Comparison of ENCODE assay signal across 11 mouse cellular contexts in genomic region chr4:57847676-57848075, GRCm38 (mm10).
A peak's percentile ranks its signal among the peaks of the same experiment; 100 is the strongest.
DNase-seq lines count a peak whose midpoint lies in the region; ATAC-seq and TF ChIP-seq lines count a peak whose summit lies in the region.
"Had no signal": no experiment of that assay in that cellular context is flagged by ENCODE, and none has a peak within 500 bp of the region (broad histone marks: within the 10 kb centered on the region; RNA-seq: fewer than 3 reads in every experiment).

No protein-coding gene starts in this region.

- no peaks in the 10 kb centered on the region for H3K9me3 ChIP-seq in heart, embryonic 13.5 days
- H3K9me3 ChIP-seq in neural tube, embryonic 11.5 days (ENCODE audit: control insufficient read depth, low read length) = no peaks in the 10 kb centered on the region
- no peaks in the 10 kb centered on the region for H3K9me3 ChIP-seq in limb, embryonic 14.5 days (ENCODE audit: control insufficient read depth, low read length)
- H3K9me3 ChIP-seq in stomach, postnatal 0 days (ENCODE audit: control insufficient read depth, low read length) = no peaks in the 10 kb centered on the region

- H3K9ac ChIP-seq in heart, embryonic 13.5 days = peak overlapping the region; percentile 91
- H3K9ac ChIP-seq in neural tube, embryonic 11.5 days (ENCODE audit: low read length) = peak overlapping the region; percentile 31; the same call in 1 of the 2 replicates
- H3K9ac ChIP-seq in limb, embryonic 14.5 days (ENCODE audit: low read depth, low read length, severe bottlenecking) = 0 out of 2 replicates have a peak overlapping the region, but pooled peaks have one; percentile 0
- no peak overlapping the region; the same call in 1 of the 2 replicates for H3K9ac ChIP-seq in stomach, postnatal 0 days (ENCODE audit: low read length)

- no peaks in the 10 kb centered on the region for H3K27me3 ChIP-seq in heart, embryonic 13.5 days (replicated peaks)
- no peaks in the 10 kb centered on the region for H3K27me3 ChIP-seq in neural tube, embryonic 11.5 days (ENCODE audit: control insufficient read depth, insufficient read depth, low read length)
- no peaks in the 10 kb centered on the region for H3K27me3 ChIP-seq in limb, embryonic 14.5 days (ENCODE audit: control insufficient read depth, insufficient read depth, low read length)
- H3K27me3 ChIP-seq in stomach, postnatal 0 days (ENCODE audit: control insufficient read depth, insufficient read depth, low read length) = no peaks in the 10 kb centered on the region
- H3K27me3 ChIP-seq: CH12.LX had no signal

- peak overlapping the region; percentile 95 for H3K27ac ChIP-seq in heart, embryonic 13.5 days (replicated peaks)
- peak overlapping the region; percentile 88 for H3K27ac ChIP-seq in neural tube, embryonic 11.5 days (ENCODE audit: low read depth, low read length)
- H3K27ac ChIP-seq in limb, embryonic 14.5 days (replicated peaks; ENCODE audit: low read depth, low read length) = peak overlapping the region; percentile 88
- peak overlapping the region; percentile 91; the same call in 1 of the 2 replicates for H3K27ac ChIP-seq in stomach, postnatal 0 days (replicated peaks)

- 71% methylated on average over 3 of the region's 3 CpGs for WGBS in heart, embryonic 13.5 days
- WGBS in neural tube, embryonic 11.5 days = 88% methylated on average over 3 of the region's 3 CpGs
- WGBS in limb, embryonic 14.5 days = 87% methylated on average over 3 of the region's 3 CpGs
- 80% methylated on average over 3 of the region's 3 CpGs for WGBS in stomach, postnatal 0 days

- no peak for ATAC-seq in heart, embryonic 13.5 days (ENCODE audit: extremely low read depth, insufficient number of reproducible peaks, low FRiP score, low TSS enrichment)
- ATAC-seq in neural tube, embryonic 11.5 days (ENCODE audit: insufficient read depth, low FRiP score, low TSS enrichment) = no peak
- no peak for ATAC-seq in limb, embryonic 14.5 days (ENCODE audit: low FRiP score, low read depth)
- no peak for ATAC-seq in stomach, postnatal 0 days (ENCODE audit: low FRiP score, low TSS enrichment)

- peaks cover 29% of the 10 kb centered on the region for H3K36me3 ChIP-seq in heart, embryonic 13.5 days
- peaks cover 3% of the 10 kb centered on the region for H3K36me3 ChIP-seq in neural tube, embryonic 11.5 days (ENCODE audit: control insufficient read depth, insufficient read depth, low read length)
- peaks cover 9% of the 10 kb centered on the region; the same call in 1 of the 2 replicates for H3K36me3 ChIP-seq in limb, embryonic 14.5 days (ENCODE audit: control insufficient read depth, insufficient read depth, low read length)
- H3K36me3 ChIP-seq in stomach, postnatal 0 days (ENCODE audit: control insufficient read depth, insufficient read depth, low read length) = peaks cover 2% of the 10 kb centered on the region; the same call in 1 of the 2 replicates

- no peak for TF ChIP-seq CTCF in stomach, postnatal 0 days (IDR thresholded peaks at IDR 0.05; ENCODE audit: low read depth)

- DNase-seq in heart, postnatal 14 days = no peak
- DNase-seq in neural tube, embryonic 11.5 days (ENCODE audit: low spot score) = no peak
- DNase-seq in neural tube, embryonic 10.5 days (ENCODE audit: extremely low spot score, low spot score) = no peak
- DNase-seq in limb, embryonic 14.5 days (ENCODE audit: low spot score) = no peak
- no peak for DNase-seq in stomach, postnatal 0 days (ENCODE audit: low spot score)
- no peak for DNase-seq in thymus, postnatal 4 days
- no peak for DNase-seq in thymus, adult 18-20 months
- DNase-seq: cerebellum, postnatal 25 days; gastrocnemius, postnatal 25 days had no signal

- TF ChIP-seq POLR2A in limb, embryonic 14.5 days (IDR thresholded peaks at IDR 0.05; ENCODE audit: borderline replicate concordance, extremely low read depth, insufficient read depth, insufficient read length) = no peak

- no peak for TF ChIP-seq EP300 in stomach, postnatal 0 days (optimal IDR thresholded peaks at IDR 0.05)

- intact Hi-C loops in heart, postnatal 14 days (cut with DNase I) = loop anchor here (2.0 to 5.0 kb wide), 3 partner anchors 35 to 173 kb away; no protein-coding TSS in a partner anchor

- peak overlapping the region; percentile 82 for H3K4me2 ChIP-seq in heart, embryonic 13.5 days
- peak overlapping the region; percentile 51 for H3K4me2 ChIP-seq in neural tube, embryonic 11.5 days (ENCODE audit: low read depth)
- peak overlapping the region; percentile 50 for H3K4me2 ChIP-seq in limb, embryonic 14.5 days (replicated peaks; ENCODE audit: low read depth, low read length, severe bottlenecking)
- peak overlapping the region; percentile 57 for H3K4me2 ChIP-seq in stomach, postnatal 0 days (replicated peaks; ENCODE audit: low read depth)

- H3K4me3 ChIP-seq in heart, embryonic 13.5 days = peak overlapping the region; percentile 58
- H3K4me3 ChIP-seq in neural tube, embryonic 11.5 days (ENCODE audit: low read depth, low read length) = no peak overlapping the region
- H3K4me3 ChIP-seq in limb, embryonic 14.5 days (replicated peaks; ENCODE audit: low read length) = 0 out of 2 replicates have a peak overlapping the region, but pooled peaks have one; percentile 36
- H3K4me3 ChIP-seq in stomach, postnatal 0 days (ENCODE audit: low read depth, low read length) = peak overlapping the region; percentile 45; the same call in 1 of the 2 replicates

- H3K4me1 ChIP-seq in heart, embryonic 13.5 days = peaks cover 82% of the 10 kb centered on the region
- peaks cover 21% of the 10 kb centered on the region for H3K4me1 ChIP-seq in neural tube, embryonic 11.5 days (ENCODE audit: control insufficient read depth, insufficient read depth, low read length)
- H3K4me1 ChIP-seq in limb, embryonic 14.5 days (ENCODE audit: control insufficient read depth, insufficient read depth, low read length) = peaks cover 43% of the 10 kb centered on the region
- peaks cover 11% of the 10 kb centered on the region for H3K4me1 ChIP-seq in stomach, postnatal 0 days (replicated peaks; ENCODE audit: control insufficient read depth, insufficient read depth)
